Mouse (Mus musculus): ENCODE measurements around the gene Apold1.

DNA sequence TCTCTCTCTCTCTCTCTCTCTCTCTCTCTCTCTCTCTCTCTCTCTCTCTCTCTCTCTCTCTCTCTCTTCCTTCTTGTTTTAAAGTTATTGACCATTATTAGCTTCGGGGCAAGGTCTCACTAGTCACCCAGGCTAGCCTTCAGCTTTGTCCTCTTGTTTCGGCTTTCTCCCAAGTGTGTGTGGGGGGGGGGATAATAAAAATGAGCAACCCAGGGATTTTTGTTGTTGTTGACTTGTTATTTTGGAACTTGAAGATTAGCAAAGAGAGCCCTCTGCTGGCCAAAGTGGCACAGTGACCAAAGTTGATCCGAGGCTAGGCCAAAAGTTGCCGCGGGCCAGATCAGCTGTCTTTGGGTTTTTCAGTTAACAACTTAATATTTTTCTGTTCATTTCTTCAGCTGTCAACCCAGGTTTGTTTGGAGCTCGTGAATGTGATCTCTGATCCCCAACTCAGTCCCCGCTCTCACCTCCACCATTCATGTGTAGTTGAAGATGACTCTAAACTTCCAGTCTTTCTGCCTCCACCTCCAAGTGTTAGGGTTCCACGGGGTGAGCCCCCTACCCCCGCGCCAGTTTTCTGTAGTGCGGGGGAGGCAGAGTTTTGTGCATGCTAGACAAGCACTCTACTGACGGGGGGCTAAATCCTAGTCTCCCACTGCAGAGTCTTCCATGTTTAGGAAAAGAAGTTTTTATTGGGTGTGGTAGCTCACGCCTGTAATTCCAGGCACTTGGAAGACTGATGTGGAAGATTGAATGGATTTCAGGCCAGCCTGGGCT lies 34.0 kb upstream of the Apold1 start:
- no peak for TF ChIP-seq POLR2A (IDR thresholded peaks at IDR 0.05; ENCODE audit: insufficient read depth, low read depth, low read length)
- TF ChIP-seq CTCF (IDR thresholded peaks at IDR 0.05; ENCODE audit: insufficient read depth, low read depth, low read length), result peak; percentile 48; the same call in 1 of the 2 replicates
